Comparison of ENCODE assay signal across 10 mouse cellular contexts in genomic region chr11:4916068-4916467, GRCm38 (mm10). TPM values are rescaled to one million over a fixed set of nuclear protein-coding genes. Genes with fewer than 3 reads are reported as not detected.
DNase-seq lines count a peak whose midpoint lies in the region; ATAC-seq lines count a peak whose summit lies in the region.
"Had no signal": no experiment of that assay in that cellular context is flagged by ENCODE, and none has a peak within 500 bp of the region (broad histone marks: within the 10 kb centered on the region; RNA-seq: fewer than 3 reads in every experiment).

No protein-coding gene starts in this region.

- H3K36me3 ChIP-seq in heart, embryonic 12.5 days, result peaks cover 78% of the 10 kb centered on the region
- peaks cover 94% of the 10 kb centered on the region for H3K36me3 ChIP-seq in heart, embryonic 10.5 days

- H3K9me3 ChIP-seq in heart, embryonic 12.5 days (replicated peaks), result no peaks in the 10 kb centered on the region
- no peaks in the 10 kb centered on the region for H3K9me3 ChIP-seq in heart, embryonic 10.5 days
- H3K9me3 ChIP-seq: embryonic facial prominence, embryonic 13.5 days; midbrain, embryonic 12.5 days had no signal

- H3K4me2 ChIP-seq in heart, embryonic 12.5 days, result no peak overlapping the region
- H3K4me2 ChIP-seq: embryonic facial prominence, embryonic 13.5 days; midbrain, embryonic 12.5 days had no signal

- no peaks in the 10 kb centered on the region for H3K4me1 ChIP-seq in heart, embryonic 12.5 days (replicated peaks)
- no peaks in the 10 kb centered on the region for H3K4me1 ChIP-seq in heart, embryonic 10.5 days
- H3K4me1 ChIP-seq: embryonic facial prominence, embryonic 13.5 days; midbrain, embryonic 12.5 days had no signal

- 17% methylated on average over 1 of the region's 1 CpGs for WGBS in heart, embryonic 12.5 days
- WGBS in heart, embryonic 10.5 days, result 52% methylated on average over 1 of the region's 1 CpGs

- no peak overlapping the region for H3K27ac ChIP-seq in heart, embryonic 12.5 days (ENCODE audit: poor library complexity, severe bottlenecking)
- no peak overlapping the region for H3K27ac ChIP-seq in heart, embryonic 10.5 days
- H3K27ac ChIP-seq: embryonic facial prominence, embryonic 13.5 days; midbrain, embryonic 12.5 days had no signal

- H3K4me3 ChIP-seq in heart, embryonic 12.5 days, result no peak overlapping the region
- H3K4me3 ChIP-seq in heart, embryonic 10.5 days, result no peak overlapping the region
- H3K4me3 ChIP-seq: embryonic facial prominence, embryonic 13.5 days; midbrain, embryonic 12.5 days had no signal

- no peaks in the 10 kb centered on the region for H3K27me3 ChIP-seq in heart, embryonic 12.5 days (replicated peaks)
- H3K27me3 ChIP-seq in heart, embryonic 10.5 days (ENCODE audit: insufficient read depth, poor library complexity, severe bottlenecking), result no peaks in the 10 kb centered on the region
- H3K27me3 ChIP-seq: embryonic facial prominence, embryonic 13.5 days; midbrain, embryonic 12.5 days had no signal

- ATAC-seq in heart, embryonic 12.5 days (ENCODE audit: insufficient number of reproducible peaks, low FRiP score), result 0 out of 2 replicates have a peak, but pooled peaks have one; percentile 18
- peak; percentile 95 for ATAC-seq in megakaryocyte progenitor cell, adult 5-6 weeks (replicated peaks; ENCODE audit: poor library complexity)

- H3K9ac ChIP-seq in heart, embryonic 12.5 days, result no peak overlapping the region
- H3K9ac ChIP-seq: embryonic facial prominence, embryonic 13.5 days; midbrain, embryonic 12.5 days had no signal

- no peak for DNase-seq in heart, embryonic 10.5 days (ENCODE audit: low spot score)
- peak; percentile 79 for DNase-seq in ES-CJ7 (ENCODE audit: low read depth, low spot score)
- DNase-seq in c-Kit-positive CD71-positive TER-119-negative erythroid progenitor cells, embryonic 14.5 days (ENCODE audit: low read depth), result peak; percentile 64
- peak; percentile 37 to 54 for DNase-seq in frontal cortex, postnatal 25 days (ENCODE audit: low spot score in 2 of 2)
- DNase-seq in layer of hippocampus, adult 9-11 months, result peak; percentile 23
- peak; percentile 34 to 72 for DNase-seq in spleen, postnatal 10 days (ENCODE audit: low spot score in 2 of 2)

RNA-seq across cellular contexts. Expression of gene Thoc5, which starts 20.9 kb away (rescaled TPM):
- polyA plus RNA-seq in heart, embryonic 12.5 days (2016; fragmentation: Nextera tagmentation; extraction: Ambion mirVana), result 28.8 and 29.6 TPM in 2 replicates
- 32.2 and 36.9 TPM in 2 replicates for polyA plus RNA-seq in heart, embryonic 10.5 days (2016; fragmentation: Nextera tagmentation; extraction: Ambion mirVana)
- total RNA-seq in megakaryocyte progenitor cell, adult 5-6 weeks (2015), result 19.7 and 20.7 TPM in 2 replicates
- 51.9 and 56.1 TPM in 2 replicates for total RNA-seq in megakaryocyte progenitor cell, adult 5-6 weeks (2017)

RNA-seq across cellular contexts. Expression of gene Nefh, which starts 31.8 kb away (rescaled TPM):
- 0.58 and 0.66 TPM in 2 replicates for polyA plus RNA-seq in heart, embryonic 12.5 days (2016; fragmentation: Nextera tagmentation; extraction: Ambion mirVana)
- 0.39 and 0.74 TPM in 2 replicates for polyA plus RNA-seq in heart, embryonic 10.5 days (2016; fragmentation: Nextera tagmentation; extraction: Ambion mirVana)
- 4.6 and 8.0 TPM in 2 replicates for total RNA-seq in megakaryocyte progenitor cell, adult 5-6 weeks (2015)
- 3.5 and 6.0 TPM in 2 replicates for total RNA-seq in megakaryocyte progenitor cell, adult 5-6 weeks (2017)

RNA-seq across cellular contexts. Expression of gene Nipsnap1, which starts 42.3 kb away (rescaled TPM):
- 35.8 and 36.1 TPM in 2 replicates for polyA plus RNA-seq in heart, embryonic 12.5 days (2016; fragmentation: Nextera tagmentation; extraction: Ambion mirVana)
- polyA plus RNA-seq in heart, embryonic 10.5 days (2016; fragmentation: Nextera tagmentation; extraction: Ambion mirVana), result 43.6 and 60.9 TPM in 2 replicates
- total RNA-seq in megakaryocyte progenitor cell, adult 5-6 weeks (2015), result 12.0 and 13.7 TPM in 2 replicates
- total RNA-seq in megakaryocyte progenitor cell, adult 5-6 weeks (2017), result 20.5 and 21.5 TPM in 2 replicates
